Mouse (Mus musculus) thymus, adult 18-20 months (tissue): ENCODE measurements around the gene 3110082J24Rik.
A peak's percentile ranks its signal among the peaks of the same experiment; 100 is the strongest.

Experiments used
- DNase-seq, 2 experiments: peaks; one replicate each; pipeline ENCODE4 v3.0.0; 2022; ENCODE audit warnings: mixed read lengths in 2 of 2

The 3110082J24Rik gene

GRCm38 (mm10) chr5:30114761-30115140 lies 8.9 kb upstream of the 3110082J24Rik start:
- no peak for DNase-seq

- DNase-seq, result peak; percentile 57 to 68
Observed at GRCm38 (mm10) chr5:30113881-30114760, 8.2 kb upstream of the 3110082J24Rik start.

GRCm38 (mm10) chr5:30112533-30113068 lies 6.7 kb upstream of the 3110082J24Rik start:
- no peak for DNase-seq

- no peak for DNase-seq
Observed at GRCm38 (mm10) chr5:30111771-30112170, 5.9 kb upstream of the 3110082J24Rik start.

DNA sequence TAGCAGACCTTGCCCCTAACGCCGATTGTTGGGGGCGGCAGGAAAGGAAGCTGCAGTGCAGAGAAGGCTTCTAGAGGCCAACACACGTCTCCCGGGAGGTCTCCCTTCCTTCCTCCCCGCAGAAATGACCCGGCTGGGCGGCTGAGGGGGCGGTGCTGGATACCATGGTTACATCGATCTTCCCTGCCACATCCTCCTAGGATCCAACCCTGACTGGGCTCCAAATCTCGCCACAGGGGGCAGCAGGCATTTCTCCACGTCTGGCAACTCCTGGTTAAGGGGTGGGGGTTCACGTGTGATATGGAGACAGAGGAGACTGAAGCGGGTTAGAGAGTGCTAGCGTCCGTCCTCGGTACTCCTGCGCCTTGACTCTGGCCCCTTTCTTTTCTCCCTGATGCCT lies 5.2 kb upstream of the 3110082J24Rik start:
- DNase-seq, result no peak

DNA sequence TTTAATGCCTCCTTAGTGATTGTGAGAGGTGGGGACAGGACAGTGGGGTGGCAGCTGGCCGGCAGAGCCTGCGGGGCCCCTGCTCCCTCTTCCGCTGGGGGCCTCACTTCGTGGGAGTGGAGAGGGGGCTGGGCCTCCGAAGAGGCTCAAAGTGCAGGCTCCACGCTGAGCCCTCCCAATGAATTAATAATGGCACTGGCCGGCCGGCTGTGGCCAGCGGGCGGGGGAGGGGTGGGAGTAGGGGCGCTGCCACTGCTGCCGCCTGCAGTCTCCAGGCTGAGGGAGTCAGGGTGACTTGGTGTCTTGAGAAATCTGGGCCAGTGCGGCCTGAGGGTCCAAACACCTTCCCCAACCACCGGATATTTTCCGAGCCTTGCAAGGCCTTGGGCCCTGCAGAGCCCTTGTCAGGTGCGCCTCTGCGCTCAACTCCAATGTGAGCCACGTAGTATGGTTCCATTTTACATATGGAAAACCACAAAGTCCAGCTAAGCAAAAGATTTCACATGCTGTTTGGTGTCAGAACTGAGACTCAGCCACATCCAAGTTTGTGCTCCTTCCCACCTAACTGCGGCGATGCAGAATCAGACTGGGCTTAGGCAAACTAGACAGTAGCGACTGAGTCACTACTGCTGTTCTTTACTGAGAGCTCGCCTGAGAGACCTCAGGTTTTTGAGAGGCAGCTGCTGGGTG lies 4.6 kb upstream of the 3110082J24Rik start:
- no peak for DNase-seq

DNA sequence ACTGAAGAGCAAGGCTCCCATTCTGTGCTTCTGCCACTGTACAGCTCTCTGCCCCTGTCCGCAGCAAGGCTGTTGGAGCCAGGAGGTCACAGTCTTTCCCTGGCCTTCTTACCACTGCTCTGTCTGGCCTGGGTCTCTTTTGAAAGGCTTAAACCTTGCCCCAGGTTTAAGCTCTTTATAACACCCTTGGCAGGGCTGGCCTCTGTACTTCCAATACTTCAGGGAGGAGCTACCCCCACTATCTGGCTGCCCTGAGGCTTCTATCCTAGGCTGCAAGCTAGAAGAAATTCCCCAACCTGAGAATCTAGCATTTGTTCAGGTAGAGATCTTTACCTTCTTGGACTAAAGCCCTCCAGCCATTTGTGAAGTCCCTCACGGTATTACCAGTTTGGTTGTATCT lies 4.0 kb upstream of the 3110082J24Rik start:
- DNase-seq, result no peak

GRCm38 (mm10) chr5:30108233-30108632 lies 2.3 kb upstream of the 3110082J24Rik start:
- DNase-seq, result no peak

DNA sequence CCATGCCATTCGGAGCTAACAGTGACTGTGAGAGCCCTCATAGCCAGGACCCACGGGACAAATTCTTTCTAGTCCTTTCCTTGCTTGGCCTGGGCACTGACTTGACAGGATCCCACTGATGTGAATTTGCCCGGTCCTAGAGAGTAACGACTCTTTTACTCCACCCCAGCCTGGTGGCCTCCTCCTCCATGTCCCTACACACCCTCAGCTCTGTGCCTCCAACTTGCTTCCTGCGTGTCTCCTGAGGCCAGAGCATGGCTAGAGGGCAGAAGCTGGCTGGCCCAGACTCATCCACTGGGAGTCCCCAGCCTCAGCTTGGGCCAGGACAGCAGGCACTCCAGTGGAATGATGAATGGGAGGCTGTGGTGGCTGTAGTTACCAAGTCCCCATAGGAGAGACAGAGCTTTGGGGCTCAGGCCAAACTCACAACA lies 1.7 kb upstream of the 3110082J24Rik start:
- no peak for DNase-seq

- DNase-seq, result no peak
Observed at GRCm38 (mm10) chr5:30107186-30107585, 1.3 kb upstream of the 3110082J24Rik start.

DNA sequence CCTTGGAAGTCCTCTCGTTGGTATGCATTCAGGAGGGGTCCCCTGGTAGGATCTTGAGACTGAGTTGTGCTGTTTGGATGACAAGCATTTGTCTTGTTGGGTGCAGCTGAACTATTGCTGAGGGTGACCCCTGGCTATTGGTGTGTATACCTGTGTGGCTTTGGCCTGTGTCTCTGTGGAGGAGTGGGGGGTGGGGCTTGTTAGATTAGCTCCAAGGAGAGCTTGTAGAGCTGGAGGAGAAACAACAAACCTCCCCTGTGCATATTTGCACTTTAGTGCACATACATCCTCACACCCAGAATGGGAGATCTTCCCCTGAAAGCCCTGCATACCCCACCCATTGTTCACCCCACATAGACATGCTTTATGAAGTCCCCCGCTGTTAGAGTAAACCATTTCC lies 870 bp upstream of the 3110082J24Rik start:
- no peak for DNase-seq

DNA sequence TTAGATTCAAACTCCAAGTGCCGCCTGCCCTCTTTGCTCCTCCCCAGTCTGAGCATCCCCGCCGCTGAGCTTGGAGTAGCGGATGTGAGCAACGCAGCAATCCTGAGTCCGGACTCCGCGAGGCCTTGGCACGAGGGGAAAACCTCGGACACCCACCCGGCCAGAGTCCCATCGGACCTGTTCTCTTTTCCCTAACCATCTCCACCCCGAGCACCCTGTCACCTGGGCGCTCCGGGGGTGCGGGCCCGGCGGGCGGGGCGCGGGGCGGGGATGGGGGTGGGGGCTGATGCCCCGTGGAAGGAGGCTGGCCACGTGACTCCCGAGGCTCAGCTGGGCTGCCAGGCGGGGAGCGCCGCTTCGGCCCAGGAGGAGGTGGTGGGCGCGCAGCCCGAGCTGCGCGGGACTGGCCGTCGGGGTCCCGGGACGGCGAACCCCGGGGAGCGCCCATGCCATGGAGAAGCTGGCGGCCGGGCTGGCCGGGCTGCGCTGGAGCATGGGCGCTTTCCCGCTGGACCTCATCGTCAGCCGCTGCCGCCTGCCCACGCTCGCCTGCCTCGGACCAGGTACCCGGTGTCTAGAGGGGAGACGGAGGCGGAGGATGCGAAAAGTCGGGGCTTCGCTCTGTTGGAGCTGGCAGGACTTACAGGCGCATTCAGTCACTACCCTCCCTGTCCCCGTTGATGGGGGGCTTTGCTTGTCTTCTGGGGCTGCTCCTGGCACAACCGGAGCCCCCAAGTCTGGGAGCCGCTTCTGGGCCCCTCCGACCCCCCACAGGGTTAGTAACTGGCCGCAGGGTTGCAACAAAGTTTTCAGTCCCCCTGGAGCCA lies 832 bp downstream of the 3110082J24Rik start, which contains the start of gene Garem2:
TSS of gene Garem2 (plus strand) at position 321 of the 827 bp plus-strand sequence.
- DNase-seq, result no peak

- no peak for DNase-seq
Observed at GRCm38 (mm10) chr5:30104339-30104738, 1.5 kb downstream of the 3110082J24Rik start.

DNA sequence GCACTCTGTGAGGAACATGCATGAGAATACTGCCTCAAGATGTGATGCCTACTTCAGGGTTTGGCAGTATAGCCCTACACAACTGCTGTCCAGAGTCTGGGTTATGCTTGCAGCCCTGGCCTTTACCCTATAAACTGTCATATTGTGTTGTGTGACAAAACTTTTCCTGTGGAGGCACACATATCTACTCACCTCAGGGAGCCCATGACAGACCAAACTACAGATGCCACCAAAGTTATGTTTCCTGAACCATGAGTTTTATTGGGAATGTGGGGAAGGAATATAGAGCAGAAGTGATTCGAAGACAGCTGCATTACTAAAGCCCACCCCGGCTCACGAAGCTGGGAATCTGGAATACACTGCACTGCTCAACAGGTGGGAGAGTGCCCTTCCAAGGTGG lies 2.5 kb downstream of the 3110082J24Rik start:
- DNase-seq, result no peak

DNA sequence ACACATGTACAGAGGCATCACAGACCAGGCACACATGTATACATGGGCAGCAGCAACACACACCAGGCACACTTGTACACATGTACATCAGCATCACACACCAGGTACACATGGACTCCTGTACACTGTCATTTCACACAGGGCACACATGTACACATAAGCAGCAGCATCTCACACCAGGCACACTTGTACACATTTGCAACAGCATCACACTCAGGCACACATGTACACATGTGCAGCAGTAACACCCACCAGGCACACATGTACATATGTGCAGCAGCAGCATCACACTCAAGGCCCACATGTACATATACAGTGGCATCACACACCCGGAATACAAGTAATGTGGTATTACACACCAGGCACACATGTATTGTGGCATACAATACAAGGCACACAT lies 7.6 kb downstream of the 3110082J24Rik start:
- no peak for DNase-seq

GRCm38 (mm10) chr5:30095731-30096130 lies 10.2 kb downstream of the 3110082J24Rik start:
- DNase-seq, result no peak

DNA sequence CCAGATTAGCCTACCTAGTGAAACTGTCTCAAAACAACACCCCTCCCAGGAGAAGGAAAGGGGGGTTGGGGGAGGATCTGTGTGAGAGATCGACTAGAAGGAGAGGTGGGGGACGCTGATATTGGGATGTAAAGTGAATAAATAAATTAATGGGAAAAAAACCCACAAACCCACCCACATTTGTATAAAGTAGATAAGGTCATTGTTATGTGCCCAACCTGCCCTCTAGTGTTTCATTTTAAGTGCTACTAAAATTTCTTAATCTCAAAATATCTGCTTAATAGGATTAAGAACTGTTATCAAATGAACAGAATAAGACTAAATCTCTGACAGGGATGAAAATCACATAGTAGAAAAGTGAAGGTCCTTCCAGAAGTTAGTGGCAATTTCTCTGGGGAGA lies 11.5 kb downstream of the 3110082J24Rik start:
- DNase-seq, result no peak

DNA sequence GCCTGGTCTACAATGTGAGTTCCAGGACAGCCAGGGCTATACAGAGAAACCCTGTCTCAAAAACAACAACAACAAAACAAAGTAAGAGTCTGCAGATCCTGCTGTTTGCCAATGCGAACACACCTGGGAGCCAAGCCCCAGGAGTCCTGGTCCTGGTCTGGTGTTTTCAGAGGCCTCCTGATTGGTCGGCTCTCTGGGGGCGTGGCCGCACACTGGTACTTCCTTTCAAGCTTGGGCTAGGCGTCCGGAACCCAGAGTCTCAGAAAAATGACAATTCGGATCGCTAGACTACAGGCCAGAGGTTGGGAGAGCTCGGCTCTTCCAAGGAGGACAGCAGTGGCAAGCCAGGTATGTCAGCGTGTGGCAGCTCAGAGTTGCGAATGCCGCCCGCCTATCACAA lies 13.2 kb downstream of the 3110082J24Rik start:
- DNase-seq, result no peak

- DNase-seq, result peak; percentile 63 to 74
Observed at GRCm38 (mm10) chr5:30072825-30073821, 32.8 kb downstream of the 3110082J24Rik start, which contains the start of gene Tyms. Gene Tyms (minus strand): TSS chr5:30073617.

DNA sequence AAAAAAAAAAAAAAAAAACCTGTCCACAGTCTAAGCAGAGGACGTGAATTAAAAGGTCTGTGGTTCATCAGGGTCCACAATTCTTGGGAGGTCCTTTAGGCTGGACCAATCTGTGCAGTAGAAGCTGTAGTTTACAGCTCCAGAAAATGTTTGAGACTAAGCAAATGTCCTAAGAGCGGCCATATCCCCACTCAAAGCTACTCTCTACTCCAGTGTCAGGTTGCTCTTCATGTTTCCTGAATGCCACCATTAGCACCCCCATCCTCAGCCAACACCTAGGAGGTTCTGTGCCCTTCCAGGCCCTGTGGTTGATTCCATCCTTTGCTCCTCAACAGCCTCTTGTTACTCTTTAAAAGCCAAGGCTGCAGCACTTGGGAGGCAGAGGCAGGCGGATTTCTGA lies 33.5 kb downstream of the 3110082J24Rik start:
- DNase-seq, result no peak

- DNase-seq, result no peak
Observed at GRCm38 (mm10) chr5:30071677-30072076, 34.2 kb downstream of the 3110082J24Rik start.
